Mouse (Mus musculus) hindbrain, embryonic 11.5 days (tissue): Measurements from ENCODE around the gene Spcs1. TPM values are rescaled to one million over a fixed set of nuclear protein-coding genes. Genes with fewer than 3 reads are reported as not detected.

Experiments
- ATAC-seq: fragments of 200-750 bp; cut with Nextera tagmentation; 2 replicates; pipeline ENCODE4 v1.8.0; 2017; ENCODE audit warnings: mild to moderate bottlenecking, moderate TSS enrichment, moderate library complexity; ENCODE audit not compliant: low FRiP score
- DNase-seq: peaks from one replicate; pipeline ENCODE4 v3.0.0-alpha.2; 2015; ENCODE audit warnings: low spot score
- H3K27ac ChIP-seq: fragments of 300-500 bp; sonication (generic); 2 replicates; pipeline ENCODE4 v1.5.1; 2014; ENCODE audit warnings: mild to moderate bottlenecking, low read depth, low read length
- H3K27me3 ChIP-seq: fragments of 300-500 bp; sonication (generic); 2 replicates; pipeline ENCODE4 v1.6.1; 2014; ENCODE audit warnings: mild to moderate bottlenecking, low read length, moderate library complexity, mixed read lengths; ENCODE audit not compliant: control insufficient read depth, insufficient read depth
- H3K36me3 ChIP-seq: fragments of 300-500 bp; sonication (generic); 2 replicates; pipeline ENCODE4 v1.6.1; 2014; ENCODE audit warnings: mild to moderate bottlenecking, low read length, moderate library complexity, mixed read lengths; ENCODE audit not compliant: control insufficient read depth, insufficient read depth
- H3K4me1 ChIP-seq: fragments of 300-500 bp; sonication (generic); replicated peaks from 2 replicates; pipeline ENCODE4 v1.6.1; 2014; ENCODE audit warnings: low read length, mixed read lengths; ENCODE audit not compliant: control insufficient read depth, insufficient read depth
- H3K4me2 ChIP-seq: fragments of 300-500 bp; sonication (generic); replicated peaks from 2 replicates; pipeline ENCODE4 v1.6.1; 2014; ENCODE audit warnings: mild to moderate bottlenecking, low read depth, low read length
- H3K4me3 ChIP-seq: fragments of 300-500 bp; sonication (generic); 2 replicates; pipeline ENCODE4 v1.5.1; 2014; ENCODE audit warnings: low read depth, low read length
- H3K9ac ChIP-seq: fragments of 300-500 bp; sonication (generic); 2 replicates; pipeline ENCODE4 v1.6.1; 2014; ENCODE audit warnings: low read depth, low read length
- H3K9me3 ChIP-seq: fragments of 300-500 bp; sonication (generic); 2 replicates; pipeline ENCODE4 v1.6.1; 2016; ENCODE audit warnings: low read length; ENCODE audit not compliant: control insufficient read depth
- whole genome bisulfite sequencing: fragments of 180-500 bp; shearing (Covaris S2); extraction: QIAGEN DNeasy Blood & Tissue Kit; methylation state at CpG from one replicate; pipeline ENCODE4 v1.1.7; 2014; 5-methylcytosine and 5-hydroxymethylcytosine counted together
- polyA plus RNA-seq: library from polyadenylated mRNA; unstranded; fragments of >200 nt; fragmentation: Nextera tagmentation; extraction: Ambion mirVana; gene quantifications from 2 replicates; pipeline ENCODE4 v1.2.1, GENCODE M21; 2014

Spcs1 gene
- polyA plus RNA-seq = 294 and 304 TPM in 2 replicates

DNA sequence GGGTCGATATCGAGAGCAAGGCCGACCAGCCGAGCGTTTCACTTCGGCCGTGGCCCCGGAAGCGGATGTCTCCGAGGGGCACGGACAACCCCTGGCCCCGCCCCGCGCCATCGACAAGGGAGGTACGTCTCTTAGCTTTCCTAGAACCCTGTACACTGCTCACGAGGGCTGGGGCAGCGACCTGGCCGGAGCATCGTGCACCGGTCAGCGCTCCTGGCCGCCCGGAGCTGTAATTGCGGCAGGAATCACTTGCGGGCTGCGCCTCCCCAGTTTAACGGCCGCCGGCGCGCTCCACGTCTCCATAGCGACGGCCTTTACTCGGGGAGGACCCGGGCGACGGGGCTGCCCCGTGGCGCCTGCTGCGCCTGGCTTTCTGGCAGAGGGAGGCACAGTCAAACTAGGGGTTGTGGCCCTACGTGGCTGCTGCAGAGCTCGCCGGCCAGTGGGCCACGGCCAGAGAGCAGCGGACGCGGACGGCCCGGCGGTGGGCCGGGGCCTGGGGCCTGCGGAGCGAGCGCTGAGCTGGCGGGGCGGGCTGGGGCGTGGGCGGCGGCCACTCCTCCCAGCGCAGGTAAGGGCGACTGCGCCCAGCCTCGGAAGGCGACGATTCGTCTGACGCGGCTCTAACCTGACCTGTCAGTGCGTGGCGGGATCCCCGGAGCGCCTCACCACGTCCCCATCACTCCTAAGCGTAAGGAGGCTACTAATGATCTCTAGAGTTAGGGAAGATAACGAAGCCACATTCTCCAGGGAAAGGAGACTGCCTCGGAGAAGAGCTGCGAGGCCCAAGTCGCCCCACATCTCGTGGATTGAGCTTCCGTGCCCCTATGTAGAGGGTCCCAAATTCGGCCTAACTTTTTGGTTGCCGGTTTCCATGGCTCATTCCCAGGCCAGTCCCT, at the start of gene Spcs1, which contains the start of gene Glt8d1:
Gene Spcs1 (minus strand): TSS at position 366 of the 899 bp plus-strand sequence.
Gene Glt8d1 (plus strand): TSS at position 94 of the 899 bp plus-strand sequence.
- Histone ChIP-seq H3K4me2 (peak within 1 kb of the TSS; percentile 78), H3K4me3 (peak within 1 kb of the TSS; percentile 92), H3K9ac (peak within 1 kb of the TSS; percentile 91), H3K27ac (peak within 1 kb of the TSS; percentile 90), H3K27me3 (no peaks in the 10 kb centered on the region), H3K36me3 (no peaks in the 10 kb centered on the region), H3K4me1 (no peaks in the 10 kb centered on the region; the same call in 1 of the 2 replicates), H3K9me3 (no peaks in the 10 kb centered on the region)
- ATAC-seq = peak; percentile 97
- DNase-seq = peak; percentile 88
- WGBS = under 1% methylated on average over 83 of the region's 84 CpGs

DNA sequence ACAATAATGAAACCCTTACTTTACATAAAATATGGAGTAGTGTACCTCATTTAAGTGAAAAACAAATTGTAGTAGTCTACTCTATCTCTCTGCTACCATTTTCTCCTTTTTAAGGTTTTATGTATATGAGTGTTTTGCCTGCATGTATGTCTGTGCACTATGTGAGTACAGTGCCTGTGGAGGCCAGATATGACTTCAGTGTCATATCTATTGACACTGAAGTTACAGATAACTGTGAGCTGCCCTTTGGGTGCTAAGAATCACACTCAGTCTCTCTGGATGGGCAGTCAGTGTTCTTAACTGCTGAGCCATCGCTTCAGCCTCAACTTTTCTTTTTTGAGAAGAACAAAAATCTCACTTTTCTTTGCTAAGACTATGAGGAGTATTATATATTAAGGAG, 44.3 kb upstream of the Spcs1 start:
- DNase-seq (no peak), ATAC-seq (no peak)
- Histone ChIP-seq H3K9ac (no peak overlapping the region), H3K4me2 (no peak overlapping the region), H3K4me1 (no peaks in the 10 kb centered on the region), H3K4me3 (no peak overlapping the region), H3K27me3 (no peaks in the 10 kb centered on the region), H3K36me3 (peaks cover 15% of the 10 kb centered on the region; the same call in 1 of the 2 replicates), H3K27ac (no peak overlapping the region), H3K9me3 (no peaks in the 10 kb centered on the region)
- WGBS = 83% methylated on average over 1 of the region's 1 CpGs

DNA sequence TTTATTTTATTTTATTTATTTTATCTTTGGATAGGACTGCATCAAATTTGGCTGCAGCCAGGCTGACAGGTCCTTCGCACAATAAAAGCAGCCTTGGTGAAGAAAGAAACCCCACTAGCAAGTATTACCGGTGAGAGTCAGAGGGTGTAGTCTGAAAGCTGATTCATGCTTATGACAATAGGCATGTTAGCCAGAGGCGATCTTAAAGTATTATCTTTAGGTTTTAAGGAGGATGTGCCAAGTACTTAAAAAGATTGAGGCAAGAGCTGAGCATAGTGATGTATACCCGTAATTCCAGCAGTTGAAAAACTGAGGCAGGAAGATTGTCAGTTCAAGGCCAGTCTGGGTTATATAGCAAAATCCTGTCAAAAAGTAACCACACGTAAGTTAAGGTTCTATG, 43.8 kb upstream of the Spcs1 start:
- Histone ChIP-seq H3K4me3 (no peak overlapping the region), H3K9me3 (no peaks in the 10 kb centered on the region), H3K27me3 (no peaks in the 10 kb centered on the region), H3K36me3 (peaks cover 13% of the 10 kb centered on the region; the same call in 1 of the 2 replicates), H3K4me2 (no peak overlapping the region), H3K4me1 (no peaks in the 10 kb centered on the region), H3K27ac (no peak overlapping the region), H3K9ac (no peak overlapping the region)
- DNase-seq = no peak
- 93% methylated on average over 5 of the region's 5 CpGs for WGBS
- no peak for ATAC-seq

DNA sequence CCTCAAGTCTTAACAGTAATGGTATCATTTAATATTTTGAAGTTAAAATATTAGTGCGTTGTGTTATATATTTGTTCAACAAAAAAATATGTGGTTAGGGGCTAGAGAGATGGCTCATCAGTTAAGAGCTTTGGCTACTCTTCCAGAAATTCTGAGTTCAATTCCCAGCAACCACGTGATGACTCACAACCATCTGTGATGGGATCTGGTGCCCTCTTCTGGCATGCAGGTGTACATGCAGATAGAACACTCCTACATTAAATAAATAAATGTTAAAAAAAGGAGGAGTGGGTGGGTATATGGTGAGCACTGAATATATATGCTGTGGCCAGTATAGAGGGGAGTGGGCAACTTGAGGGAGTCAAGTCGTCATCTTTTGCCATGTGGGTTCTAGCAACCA, 24.3 kb upstream of the Spcs1 start:
- H3K9me3 ChIP-seq = no peaks in the 10 kb centered on the region
- no peak overlapping the region for H3K4me2 ChIP-seq
- H3K27me3 ChIP-seq = no peaks in the 10 kb centered on the region
- 77% methylated on average over 3 of the region's 3 CpGs for WGBS
- no peak overlapping the region for H3K27ac ChIP-seq
- ATAC-seq = no peak
- DNase-seq = no peak
- no peak overlapping the region for H3K9ac ChIP-seq
- H3K36me3 ChIP-seq = peaks cover 15% of the 10 kb centered on the region
- no peaks in the 10 kb centered on the region for H3K4me1 ChIP-seq
- no peak overlapping the region for H3K4me3 ChIP-seq

DNA sequence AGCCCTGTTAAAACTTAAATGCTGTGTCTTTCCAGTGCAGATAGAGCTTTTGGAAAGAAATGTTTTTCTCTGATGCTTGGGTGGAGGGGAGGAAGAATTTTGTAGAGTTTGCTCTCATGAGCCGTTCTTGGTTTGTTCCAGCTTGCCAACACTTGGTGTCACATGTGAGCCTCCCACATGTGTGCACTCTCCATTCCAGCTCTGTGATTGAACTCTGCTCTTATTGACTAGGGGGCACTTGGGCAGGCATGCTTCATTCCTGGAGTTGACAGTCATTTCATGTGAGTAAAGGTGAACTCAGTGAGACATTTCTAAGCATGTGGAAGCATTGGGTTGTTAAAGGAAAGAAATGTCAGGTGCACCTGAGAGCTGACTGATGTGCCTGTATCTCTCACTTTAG, 21.1 kb upstream of the Spcs1 start:
- 69% methylated on average over 1 of the region's 1 CpGs for WGBS
- Histone ChIP-seq H3K4me1 (0 out of 2 replicates have a peak, but pooled peaks cover 4% of the 10 kb centered on the region), H3K9ac (no peak overlapping the region), H3K4me2 (no peak overlapping the region), H3K27ac (no peak overlapping the region), H3K36me3 (peaks cover 8% of the 10 kb centered on the region), H3K27me3 (no peaks in the 10 kb centered on the region), H3K9me3 (no peaks in the 10 kb centered on the region), H3K4me3 (no peak overlapping the region)
- no peak for DNase-seq
- no peak for ATAC-seq

DNA sequence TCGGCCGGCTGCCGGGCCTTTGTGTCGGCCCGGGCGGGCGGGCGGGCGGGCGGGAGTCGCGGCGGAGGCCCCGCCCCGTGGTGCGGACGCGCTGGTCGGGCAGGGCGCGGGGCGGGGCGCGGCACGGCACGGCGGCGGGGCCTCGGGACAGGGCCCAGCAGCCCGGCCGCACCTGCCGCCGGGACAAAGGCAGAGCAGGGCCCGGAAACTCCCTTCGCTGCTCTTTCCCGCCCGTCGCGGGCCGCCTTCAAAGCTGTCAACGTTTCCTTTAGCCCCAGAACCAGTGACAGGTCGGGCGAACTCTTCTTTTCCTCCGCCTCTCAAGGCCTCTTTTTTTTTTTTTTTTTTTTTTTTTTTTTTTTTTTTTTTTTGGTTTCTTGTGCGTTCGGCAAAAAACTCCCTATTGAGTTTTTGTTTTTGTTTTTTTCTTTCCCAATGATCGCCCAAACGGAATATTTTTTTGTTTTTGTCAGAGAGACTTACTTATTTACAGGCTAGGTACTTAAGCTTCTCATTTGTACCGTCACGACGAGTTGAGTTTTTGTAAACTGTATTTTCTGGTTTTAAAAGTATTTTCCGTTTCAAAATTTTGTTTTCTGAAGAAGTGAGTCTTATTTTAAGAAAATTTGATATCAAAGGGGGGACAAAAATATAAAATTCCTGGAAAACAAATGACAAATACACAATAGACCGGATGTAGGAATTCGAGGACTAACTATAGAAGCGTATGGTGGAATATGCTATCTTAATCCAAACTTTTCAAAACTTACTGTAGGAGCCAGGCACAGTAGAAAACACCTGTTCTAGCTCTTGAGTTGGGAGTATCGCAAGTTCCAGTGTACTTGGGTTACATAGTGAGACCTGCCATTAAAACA, 18.1 kb upstream of the Spcs1 start:
- peak overlapping the region; percentile 66 for H3K4me3 ChIP-seq
- H3K4me2 ChIP-seq = peak overlapping the region; percentile 63
- H3K36me3 ChIP-seq = no peaks in the 10 kb centered on the region; the same call in 1 of the 2 replicates
- no peaks in the 10 kb centered on the region for H3K9me3 ChIP-seq
- no peaks in the 10 kb centered on the region for H3K27me3 ChIP-seq
- H3K9ac ChIP-seq = peak overlapping the region; percentile 93
- peak; percentile 86 for DNase-seq
- 9% methylated on average over 29 of the region's 56 CpGs for WGBS
- H3K4me1 ChIP-seq = 0 out of 2 replicates have a peak, but pooled peaks cover 4% of the 10 kb centered on the region
- H3K27ac ChIP-seq = peak overlapping the region; percentile 98
- peak; percentile 96 for ATAC-seq

DNA sequence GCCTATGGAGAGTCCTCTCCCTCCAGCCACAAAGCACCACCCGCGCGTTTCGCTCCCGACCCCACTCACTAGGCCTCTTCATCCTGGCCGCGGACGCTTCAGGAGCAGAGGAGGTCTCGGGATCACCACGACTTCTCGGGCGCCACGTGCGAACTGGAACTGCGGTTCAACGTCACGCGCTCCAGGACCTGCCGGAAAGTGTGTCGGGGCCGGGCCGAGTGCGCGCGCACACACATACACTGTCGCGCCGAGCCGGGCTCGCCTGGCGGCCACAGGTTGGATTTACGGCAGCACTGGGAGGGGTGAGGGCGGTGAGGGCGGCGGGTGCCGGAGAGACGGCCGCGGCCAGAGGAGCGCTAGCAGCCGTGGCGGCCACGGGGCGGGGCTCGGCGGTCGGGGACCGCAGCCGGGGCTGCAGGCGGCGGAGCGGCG, 17.4 kb upstream of the Spcs1 start, which contains the start of the genes Pbrm1 and Gnl3:
Gene Pbrm1 (plus strand): TSS at position 279 of the 432 bp plus-strand sequence.
Gene Gnl3 (minus strand): TSS at position 293 of the 432 bp plus-strand sequence.
- DNase-seq (peak; percentile 97), ATAC-seq (peak; percentile 94)
- Histone ChIP-seq H3K27me3 (no peaks in the 10 kb centered on the region), H3K4me2 (peak within 1 kb of the TSS; percentile 63), H3K4me1 (0 out of 2 replicates have a peak, but pooled peaks cover 4% of the 10 kb centered on the region), H3K27ac (peak within 1 kb of the TSS; percentile 98), H3K9ac (peak within 1 kb of the TSS; percentile 93), H3K9me3 (no peaks in the 10 kb centered on the region), H3K4me3 (peak within 1 kb of the TSS; percentile 66), H3K36me3 (no peaks in the 10 kb centered on the region; the same call in 1 of the 2 replicates)
- under 1% methylated on average over 45 of the region's 53 CpGs for WGBS

DNA sequence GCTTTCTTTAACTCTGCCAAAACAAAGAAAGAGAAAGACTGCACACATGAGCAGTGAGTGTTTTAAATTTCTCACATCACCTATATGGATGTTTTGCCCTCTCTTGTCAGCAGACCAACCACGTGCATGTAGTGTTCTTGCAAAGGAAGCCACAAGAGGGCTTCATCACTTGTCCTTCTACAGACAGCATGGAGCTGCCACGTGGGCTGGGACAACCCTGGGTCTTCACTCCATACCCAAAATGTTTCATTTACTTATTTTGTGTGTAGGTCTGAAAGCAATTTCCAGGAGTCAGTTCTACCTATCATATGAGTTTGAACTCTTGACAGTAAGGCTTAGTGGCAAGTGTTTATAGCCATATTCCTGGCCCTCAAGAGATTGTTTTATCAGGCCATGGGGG, 16.4 kb upstream of the Spcs1 start:
- 0% methylated on average over 2 of the region's 2 CpGs for WGBS
- peak; percentile 32 for DNase-seq
- H3K36me3 ChIP-seq = peaks cover 7% of the 10 kb centered on the region

More for the DNA sequence above, 16.4 kb upstream of the Spcs1 start:
- Histone ChIP-seq H3K4me2 (peak overlapping the region; percentile 63), H3K4me1 (0 out of 2 replicates have a peak, but pooled peaks cover 4% of the 10 kb centered on the region), H3K9ac (peak overlapping the region; percentile 93), H3K4me3 (peak overlapping the region; percentile 66), H3K27me3 (no peaks in the 10 kb centered on the region), H3K27ac (no peak overlapping the region), H3K9me3 (no peaks in the 10 kb centered on the region)
- no peak for ATAC-seq
